Comparison of ENCODE assay signal across 15 mouse cellular contexts in genomic region chr6:126394111-126394809, GRCm38 (mm10).
DNase-seq lines count a peak whose midpoint lies in the region; ATAC-seq and TF ChIP-seq lines count a peak whose summit lies in the region.
"Had no signal": no experiment of that assay in that cellular context is flagged by ENCODE, and none has a peak within 500 bp of the region (broad histone marks: within the 10 kb centered on the region; RNA-seq: fewer than 3 reads in every experiment).

No protein-coding gene starts in this region.

- TF ChIP-seq CTCF in brain, embryonic 14.5 days (IDR thresholded peaks at IDR 0.05; ENCODE audit: borderline replicate concordance, extremely low read depth, insufficient read depth, insufficient read length): no peak

- H3K27me3 ChIP-seq in kidney, embryonic 15.5 days: peaks cover 28% of the 10 kb centered on the region
- H3K27me3 ChIP-seq: hindbrain, embryonic 13.5 days; midbrain, embryonic 15.5 days had no signal

- H3K4me2 ChIP-seq in kidney, embryonic 15.5 days: peak overlapping the region; percentile 21
- H3K4me2 ChIP-seq: hindbrain, embryonic 13.5 days; midbrain, embryonic 15.5 days had no signal

- H3K4me3 ChIP-seq in kidney, embryonic 15.5 days (replicated peaks): no peak overlapping the region
- H3K4me3 ChIP-seq: hindbrain, embryonic 13.5 days; midbrain, embryonic 15.5 days had no signal

- no peaks in the 10 kb centered on the region for H3K36me3 ChIP-seq in kidney, embryonic 15.5 days
- H3K36me3 ChIP-seq: hindbrain, embryonic 13.5 days; midbrain, embryonic 15.5 days had no signal

- no peak overlapping the region for H3K9ac ChIP-seq in kidney, embryonic 15.5 days
- H3K9ac ChIP-seq: hindbrain, embryonic 13.5 days; midbrain, embryonic 15.5 days had no signal

- TF ChIP-seq POLR2A in brain, embryonic 14.5 days (IDR thresholded peaks at IDR 0.05; ENCODE audit: borderline replicate concordance, extremely low read depth, insufficient read depth, insufficient read length, poor library complexity, severe bottlenecking): no peak

- intact Hi-C loops in heart, postnatal 14 days (cut with DNase I): no loop called here

- peak overlapping the region; percentile 15; the same call in 1 of the 2 replicates for H3K27ac ChIP-seq in kidney, embryonic 15.5 days
- H3K27ac ChIP-seq: hindbrain, embryonic 13.5 days; midbrain, embryonic 15.5 days had no signal

- no peak for DNase-seq in kidney, adult 8-10 months
- DNase-seq in 416B (ENCODE audit: low read depth) (peak; percentile 31), MN1 (ENCODE audit: low spot score) (no peak)
- DNase-seq in brain, embryonic 14.5 days (ENCODE audit: low read depth): peak; percentile 68
- peak; percentile 8 to 31 for DNase-seq in lung, postnatal 4 days
- DNase-seq in heart, postnatal 14 days: no peak
- DNase-seq: cerebellum, adult 9-11 months; embryo, embryonic 11 days; gastrocnemius, postnatal 36 days; left cerebral cortex, postnatal 4 days; thymus, postnatal 36 days had no signal

- ATAC-seq in kidney, embryonic 15.5 days (replicated peaks; ENCODE audit: low FRiP score): peak; percentile 66; the same call in 1 of the 2 replicates
- no peak for ATAC-seq in monocyte, adult 5-6 weeks (replicated peaks; ENCODE audit: insufficient number of reproducible peaks, low FRiP score, low TSS enrichment, poor library complexity, severe bottlenecking)
- ATAC-seq: midbrain, embryonic 15.5 days had no signal

- H3K9me3 ChIP-seq in kidney, embryonic 15.5 days (replicated peaks): no peaks in the 10 kb centered on the region
- H3K9me3 ChIP-seq: hindbrain, embryonic 13.5 days; midbrain, embryonic 15.5 days had no signal

- 13% methylated on average over 7 of the region's 7 CpGs for WGBS in kidney, embryonic 15.5 days

- peaks cover 23% of the 10 kb centered on the region for H3K4me1 ChIP-seq in kidney, embryonic 15.5 days

Comparison
In these comparisons a context has a peak if more than half of its experiments do, and no peak if none do; other contexts are left out.
1. DNase-seq: peak in 416B (single experiment), brain, embryonic 14.5 days (single experiment) and lung, postnatal 4 days (2 of 2); none in kidney, adult 8-10 months (0 of 2), heart, postnatal 14 days (0 of 2) and MN1 (single experiment).